Mouse (Mus musculus) thymus, adult 2 months (tissue): ENCODE measurements around the gene Cpsf7.

Experiments used
- CTCF ChIP-seq: fragments of 200-500 bp; IDR thresholded peaks from 2 replicates; pipeline ENCODE4 v1.5.1; 2012; ENCODE audit warnings: mild to moderate bottlenecking, control low read depth, low read length, moderate library complexity, borderline replicate concordance; ENCODE audit not compliant: control insufficient read depth, poor library complexity, insufficient read depth; ENCODE audit errors: extremely low read depth
- POLR2A ChIP-seq: fragments of 200-500 bp; IDR thresholded peaks from 2 replicates; pipeline ENCODE4 v1.6.1; 2012; ENCODE audit warnings: mild to moderate bottlenecking, low read length, control low read depth, moderate library complexity; ENCODE audit not compliant: control insufficient read depth, poor library complexity, insufficient read depth; ENCODE audit errors: extremely low read depth

GRCm38 (mm10) chr19:10565217-10565616 lies 40.2 kb downstream of the Cpsf7 start:
- TF ChIP-seq CTCF = no peak
- no peak for TF ChIP-seq POLR2A
